Mouse (Mus musculus) ES-Bruce4 (cell line): ENCODE results near the gene Olfr1406.

Experiments
- EP300 ChIP-seq: IDR thresholded peaks from 2 replicates; pipeline ENCODE4 v1.6.1; 2011; ENCODE audit warnings: low read depth, low read length; ENCODE audit not compliant: insufficient read depth
- POLR2A ChIP-seq: IDR thresholded peaks from one replicate; pipeline ENCODE4 v1.8.1; 2011; ENCODE audit warnings: low read length; ENCODE audit not compliant: insufficient read depth

DNA sequence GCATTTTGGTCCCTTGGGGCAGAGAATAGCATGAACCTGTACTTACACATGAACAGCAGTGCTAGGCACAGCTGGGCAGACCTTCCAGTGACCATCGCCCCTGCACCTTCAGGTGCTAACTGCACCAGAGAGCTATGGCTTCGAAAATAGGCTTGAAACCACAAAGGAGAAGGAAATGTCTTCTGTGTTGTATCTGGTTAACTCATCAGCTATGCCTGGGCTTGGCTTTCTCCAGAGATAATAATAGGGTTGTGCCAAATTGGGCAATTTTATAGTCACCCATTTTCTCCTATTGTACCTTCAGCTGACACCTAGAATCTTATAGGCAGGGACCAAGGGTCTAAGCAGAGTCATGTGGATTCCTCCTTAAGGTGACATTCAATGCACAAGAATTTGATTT, 36.6 kb upstream of the Olfr1406 start, which contains the start of gene Fcer1a:
- TF ChIP-seq POLR2A: no peak
- TF ChIP-seq EP300: no peak
